Mouse (Mus musculus): ENCODE results near the gene Slc47a2. TPM values are rescaled to one million over a fixed set of nuclear protein-coding genes. Genes with fewer than 3 reads are reported as not detected.

Slc47a2 gene
- total and polyA plus RNA-seq, 3 experiments: not detected

- Histone ChIP-seq H3K9me3 (replicated peaks) (no peaks in the 10 kb centered on the region), H3K4me3 (ENCODE audit: low read depth, low read length) (no peak overlapping the region), H3K36me3 (replicated peaks) (no peaks in the 10 kb centered on the region), H3K4me1 (ENCODE audit: insufficient read depth, low read depth, low read length) (no peaks in the 10 kb centered on the region), H3K27me3 (ENCODE audit: insufficient read depth, low read length) (peaks cover 8% of the 10 kb centered on the region)
- TF ChIP-seq POLR2AphosphoS5 (IDR thresholded peaks at IDR 0.05; ENCODE audit: insufficient replicate concordance, low read depth, low read length) (no peak), GATA1 (IDR thresholded peaks at IDR 0.05; ENCODE audit: borderline replicate concordance, low read length) (no peak), TAL1 (conservative IDR thresholded peaks at IDR 0.05; ENCODE audit: low read depth, low read length) (no peak), GATA2 (IDR thresholded peaks at IDR 0.05; ENCODE audit: borderline replicate concordance, low read depth, low read length) (no peak), CTCF (IDR thresholded peaks at IDR 0.05; ENCODE audit: low read depth, low read length) (no peak)
- ATAC-seq (ENCODE audit: extremely low read depth, insufficient number of reproducible peaks, low FRiP score, poor library complexity, severe bottlenecking) (no peak), DNase-seq (ENCODE audit: low spot score) (no peak)
These were observed 36.0 kb upstream of the Slc47a2 start for GRCm38 (mm10) chr11:61378651-61379050.

GRCm38 (mm10) chr11:61377881-61378613, 35.4 kb upstream of the Slc47a2 start, which contains the start of gene Slc47a1:
Gene Slc47a1, minus strand, starts transcription at chr11:61378345.
- no peak for DNase-seq (ENCODE audit: low spot score)
- H3K4me3 ChIP-seq (ENCODE audit: low read depth, low read length): no peak within 1 kb of the TSS
- H3K27me3 ChIP-seq (ENCODE audit: insufficient read depth, low read length): peaks cover 8% of the 10 kb centered on the region

GRCm38 (mm10) chr11:61368668-61369067, 26.0 kb upstream of the Slc47a2 start:
- TF ChIP-seq POLR2AphosphoS5 (IDR thresholded peaks at IDR 0.05; ENCODE audit: insufficient replicate concordance, low read depth, low read length): no peak
- TF ChIP-seq TAL1 (conservative IDR thresholded peaks at IDR 0.05; ENCODE audit: low read depth, low read length): no peak
- TF ChIP-seq CTCF (IDR thresholded peaks at IDR 0.05; ENCODE audit: low read depth, low read length): no peak
- no peak for TF ChIP-seq GATA2 (IDR thresholded peaks at IDR 0.05; ENCODE audit: borderline replicate concordance, low read depth, low read length)
- TF ChIP-seq GATA1 (IDR thresholded peaks at IDR 0.05; ENCODE audit: borderline replicate concordance, low read length): no peak
- ATAC-seq (ENCODE audit: extremely low read depth, insufficient number of reproducible peaks, low FRiP score, poor library complexity, severe bottlenecking): no peak

More at GRCm38 (mm10) chr11:61377881-61378613, 35.4 kb upstream of the Slc47a2 start, which contains the start of gene Slc47a1:
- no peaks in the 10 kb centered on the region for H3K9me3 ChIP-seq (replicated peaks)
- TF ChIP-seq CTCF (IDR thresholded peaks at IDR 0.05; ENCODE audit: low read depth, low read length) (no peak), GATA1 (IDR thresholded peaks at IDR 0.05; ENCODE audit: borderline replicate concordance, low read length) (no peak), TAL1 (conservative IDR thresholded peaks at IDR 0.05; ENCODE audit: low read depth, low read length) (no peak)
- H3K4me1 ChIP-seq (ENCODE audit: insufficient read depth, low read depth, low read length): no peaks in the 10 kb centered on the region
- ATAC-seq (ENCODE audit: extremely low read depth, insufficient number of reproducible peaks, low FRiP score, poor library complexity, severe bottlenecking): no peak
- no peaks in the 10 kb centered on the region for H3K36me3 ChIP-seq (replicated peaks)

GRCm38 (mm10) chr11:61366517-61367273, 24.0 kb upstream of the Slc47a2 start:
- Histone ChIP-seq H3K9me3 (replicated peaks) (no peaks in the 10 kb centered on the region), H3K36me3 (replicated peaks) (no peaks in the 10 kb centered on the region), H3K4me3 (ENCODE audit: low read depth, low read length) (no peak overlapping the region), H3K27me3 (ENCODE audit: insufficient read depth, low read length) (peaks cover 6% of the 10 kb centered on the region), H3K4me1 (ENCODE audit: insufficient read depth, low read depth, low read length) (no peaks in the 10 kb centered on the region)
- DNase-seq (ENCODE audit: low spot score) (no peak), ATAC-seq (ENCODE audit: extremely low read depth, insufficient number of reproducible peaks, low FRiP score, poor library complexity, severe bottlenecking) (no peak)
- TF ChIP-seq CTCF (IDR thresholded peaks at IDR 0.05; ENCODE audit: low read depth, low read length) (no peak), GATA1 (IDR thresholded peaks at IDR 0.05; ENCODE audit: borderline replicate concordance, low read length) (no peak), GATA2 (IDR thresholded peaks at IDR 0.05; ENCODE audit: borderline replicate concordance, low read depth, low read length) (no peak), POLR2AphosphoS5 (IDR thresholded peaks at IDR 0.05; ENCODE audit: insufficient replicate concordance, low read depth, low read length) (no peak), TAL1 (conservative IDR thresholded peaks at IDR 0.05; ENCODE audit: low read depth, low read length) (no peak)

More at GRCm38 (mm10) chr11:61368668-61369067, 26.0 kb upstream of the Slc47a2 start:
- Histone ChIP-seq H3K27me3 (ENCODE audit: insufficient read depth, low read length) (peaks cover 6% of the 10 kb centered on the region), H3K9me3 (replicated peaks) (no peaks in the 10 kb centered on the region), H3K4me1 (ENCODE audit: insufficient read depth, low read depth, low read length) (no peaks in the 10 kb centered on the region), H3K4me3 (ENCODE audit: low read depth, low read length) (no peak overlapping the region), H3K36me3 (replicated peaks) (no peaks in the 10 kb centered on the region)
- no peak for DNase-seq (ENCODE audit: low spot score)

GRCm38 (mm10) chr11:61365938-61366337, 23.3 kb upstream of the Slc47a2 start:
- Histone ChIP-seq H3K4me1 (ENCODE audit: insufficient read depth, low read depth, low read length) (no peaks in the 10 kb centered on the region), H3K36me3 (replicated peaks) (no peaks in the 10 kb centered on the region), H3K27me3 (ENCODE audit: insufficient read depth, low read length) (peaks cover 6% of the 10 kb centered on the region), H3K4me3 (ENCODE audit: low read depth, low read length) (no peak overlapping the region), H3K9me3 (replicated peaks) (no peaks in the 10 kb centered on the region)
- TF ChIP-seq GATA2 (IDR thresholded peaks at IDR 0.05; ENCODE audit: borderline replicate concordance, low read depth, low read length): no peak
- TF ChIP-seq TAL1 (conservative IDR thresholded peaks at IDR 0.05; ENCODE audit: low read depth, low read length): no peak
- TF ChIP-seq GATA1 (IDR thresholded peaks at IDR 0.05; ENCODE audit: borderline replicate concordance, low read length): no peak
- no peak for TF ChIP-seq CTCF (IDR thresholded peaks at IDR 0.05; ENCODE audit: low read depth, low read length)
- no peak for TF ChIP-seq POLR2AphosphoS5 (IDR thresholded peaks at IDR 0.05; ENCODE audit: insufficient replicate concordance, low read depth, low read length)
- DNase-seq (ENCODE audit: low spot score) (no peak), ATAC-seq (ENCODE audit: extremely low read depth, insufficient number of reproducible peaks, low FRiP score, poor library complexity, severe bottlenecking) (no peak)

- DNase-seq (ENCODE audit: low spot score) (no peak), ATAC-seq (ENCODE audit: extremely low read depth, insufficient number of reproducible peaks, low FRiP score, poor library complexity, severe bottlenecking) (no peak)
- H3K4me1 ChIP-seq (ENCODE audit: insufficient read depth, low read depth, low read length): no peaks in the 10 kb centered on the region
- TF ChIP-seq TAL1 (conservative IDR thresholded peaks at IDR 0.05; ENCODE audit: low read depth, low read length) (no peak), POLR2AphosphoS5 (IDR thresholded peaks at IDR 0.05; ENCODE audit: insufficient replicate concordance, low read depth, low read length) (no peak), CTCF (IDR thresholded peaks at IDR 0.05; ENCODE audit: low read depth, low read length) (no peak), GATA2 (IDR thresholded peaks at IDR 0.05; ENCODE audit: borderline replicate concordance, low read depth, low read length) (no peak), GATA1 (IDR thresholded peaks at IDR 0.05; ENCODE audit: borderline replicate concordance, low read length) (no peak)
- peaks cover 2% of the 10 kb centered on the region; the same call in 1 of the 2 replicates for H3K27me3 ChIP-seq (ENCODE audit: insufficient read depth, low read length)
- H3K36me3 ChIP-seq (replicated peaks): no peaks in the 10 kb centered on the region
- H3K4me3 ChIP-seq (ENCODE audit: low read depth, low read length): no peak overlapping the region
- no peaks in the 10 kb centered on the region for H3K9me3 ChIP-seq (replicated peaks)
These were observed 21.4 kb upstream of the Slc47a2 start for GRCm38 (mm10) chr11:61364096-61364495.

All from G1E (cell line).